Mouse (Mus musculus): ENCODE measurements around the gene Rnase4. TPM values are rescaled to one million over a fixed set of nuclear protein-coding genes. Genes with fewer than 3 reads are reported as not detected.

The Rnase4 gene
- polyA plus RNA-seq (2021; fragmentation: Nextera tagmentation) = 17.0 and 17.2 TPM in 2 replicates
- long read RNA-seq, experiment 1, transcript Rnase4-201 (2 exons, 1,518 nt) = major isoform, 36 of 38 reads
- long read RNA-seq, experiment 1, partial matches to known transcripts = 2 of 38 reads
- long read RNA-seq, experiment 1, other reads (novel, unspliced or antisense) = 0 of 38 reads
- long read RNA-seq, experiment 2, transcript Rnase4-201 (2 exons, 1,518 nt) = major isoform, 15 of 22 reads
- long read RNA-seq, experiment 2, partial matches to known transcripts = 7 of 22 reads
- long read RNA-seq, experiment 2, other reads (novel, unspliced or antisense) = 0 of 22 reads

DNA sequence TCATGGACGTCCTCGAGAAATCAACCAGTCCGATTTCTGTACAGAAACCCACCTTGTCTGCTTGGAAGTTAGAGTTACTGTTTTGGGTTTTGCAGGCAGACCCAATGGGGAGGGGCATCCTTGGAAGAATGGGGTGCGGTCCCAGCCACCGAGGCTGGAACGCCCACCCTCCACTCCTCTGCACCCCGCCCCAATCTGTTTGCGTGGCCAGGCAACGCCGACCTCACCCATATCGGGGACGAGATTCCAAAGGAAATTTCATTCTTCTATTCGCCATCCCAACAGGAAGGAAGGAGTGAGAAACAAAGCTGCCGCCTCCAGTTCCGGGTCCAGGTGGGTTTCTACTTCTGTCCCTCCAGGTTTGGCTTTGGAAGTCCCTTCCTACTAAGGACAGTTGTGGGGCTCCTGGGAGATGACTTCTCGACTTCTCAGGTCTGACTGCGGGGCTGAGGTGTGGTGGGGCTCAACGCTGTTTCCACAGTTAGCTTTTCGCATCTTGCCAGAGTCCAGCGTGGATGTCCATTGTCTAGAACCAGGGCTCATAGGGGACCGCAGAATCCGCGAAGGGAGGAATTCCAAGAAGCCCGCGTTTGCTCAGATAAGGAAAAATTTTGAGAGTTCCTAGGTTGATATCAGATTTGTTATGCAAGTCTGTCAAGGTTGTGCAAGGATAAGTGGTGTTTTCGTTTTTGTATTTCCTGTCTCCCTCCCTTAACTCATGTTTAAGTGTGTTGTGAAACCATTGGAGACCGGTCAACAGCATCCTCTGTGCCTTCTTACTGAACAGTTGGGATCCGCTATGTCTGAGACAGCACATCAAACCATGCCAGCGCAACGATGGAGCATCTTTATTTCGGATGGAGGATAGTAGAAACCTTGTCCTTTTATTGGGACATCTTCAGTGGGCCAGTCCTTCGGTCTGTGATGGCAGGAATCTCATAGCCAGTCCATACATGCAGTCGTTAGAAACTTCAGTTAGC lies at the start of gene Rnase4, which contains the start of gene Ang:
Gene Rnase4, plus strand, starts transcription at position 157 of the 980 bp plus-strand sequence.
Gene Ang, plus strand, starts transcription at position 230 of the 980 bp plus-strand sequence.

DNA sequence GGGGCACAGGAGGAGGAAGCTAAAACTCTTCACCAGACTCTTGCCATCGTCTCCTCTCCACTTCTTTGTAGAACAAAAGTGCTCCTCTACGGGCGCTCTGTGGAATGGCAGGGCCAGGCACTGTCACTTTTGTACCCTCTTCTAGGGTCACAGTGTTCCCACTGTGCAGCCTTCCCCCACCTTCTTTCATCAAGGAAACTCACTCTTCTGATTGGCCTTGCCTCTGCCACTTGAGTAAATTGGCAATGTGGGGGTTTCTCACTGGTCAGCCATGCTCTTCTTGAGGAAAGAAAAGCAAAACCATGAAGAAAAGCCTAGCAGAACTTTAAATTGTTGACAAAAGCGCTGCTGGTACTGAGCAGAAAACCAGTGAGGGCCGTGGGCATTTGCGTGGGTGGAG lies 49.1 kb upstream of the Rnase4 start, which contains the start of gene Rnase9:
Gene Rnase9, minus strand, starts transcription at position 101 of the 400 bp plus-strand sequence.

DNA sequence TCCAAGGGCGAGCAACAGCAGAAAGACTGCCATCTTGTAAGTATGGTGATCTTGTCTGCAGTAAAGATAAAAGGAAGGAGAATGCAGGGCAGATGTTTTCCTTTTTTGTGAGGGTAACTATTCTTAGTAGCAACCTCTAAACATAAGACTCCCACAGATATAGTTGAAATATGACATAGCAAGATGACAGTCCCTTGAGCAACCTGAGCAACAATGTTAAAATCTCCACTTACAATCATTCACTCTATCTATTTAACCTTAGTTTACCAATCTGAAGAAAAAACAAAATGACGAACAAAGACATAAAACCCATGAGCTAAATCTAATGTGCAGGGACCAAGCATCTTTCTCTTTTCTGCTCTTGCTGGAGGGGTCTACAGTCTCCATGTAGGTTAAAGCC lies 40.8 kb upstream of the Rnase4 start, which contains the start of gene Rnase11:
Gene Rnase11, minus strand, starts transcription at position 101 of the 400 bp plus-strand sequence.

DNA sequence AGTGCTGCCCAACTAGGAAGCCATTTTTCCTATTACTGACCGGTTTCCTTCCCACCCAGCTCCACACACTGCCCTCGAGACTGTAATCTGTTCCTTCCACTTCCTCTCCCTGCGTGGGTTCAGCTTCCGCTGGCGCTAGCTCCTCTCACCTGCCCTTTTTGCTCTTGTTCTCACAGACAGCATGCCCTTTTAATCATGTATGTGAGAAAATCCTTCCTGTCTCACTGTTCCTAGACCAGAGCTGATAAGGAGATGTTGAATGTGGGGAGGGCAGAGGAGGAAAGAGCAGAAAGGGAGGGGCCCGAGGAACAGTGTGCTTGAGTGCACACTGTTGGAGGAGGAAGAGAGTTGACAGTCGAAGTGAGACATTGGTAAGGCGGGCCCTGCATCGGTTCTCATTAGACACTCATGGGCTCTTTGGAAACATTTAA lies 33.5 kb upstream of the Rnase4 start, which contains the start of gene Rnase12:
Gene Rnase12, minus strand, starts transcription at position 261 of the 431 bp plus-strand sequence.

DNA sequence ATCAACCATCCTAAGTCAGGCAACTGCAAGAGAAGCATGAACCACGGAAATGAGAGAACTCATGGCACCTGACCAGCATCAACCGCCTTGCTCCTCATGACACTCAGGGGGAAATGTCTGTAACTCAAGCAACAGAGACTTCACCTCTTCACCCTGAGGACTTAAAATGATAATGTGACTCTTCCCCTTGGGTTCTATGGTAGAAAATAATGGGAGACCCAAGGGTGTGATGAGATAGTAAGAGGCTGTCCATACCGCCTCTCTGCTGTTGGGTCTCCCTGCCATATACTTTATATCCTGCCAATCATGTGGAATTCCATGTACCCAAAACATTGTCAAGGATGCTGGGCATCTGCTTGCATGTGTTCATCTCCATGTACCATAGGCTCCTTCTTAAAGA lies 16.5 kb upstream of the Rnase4 start, which contains the start of gene Olfr750:
Gene Olfr750, minus strand, starts transcription at position 101 of the 400 bp plus-strand sequence.

DNA sequence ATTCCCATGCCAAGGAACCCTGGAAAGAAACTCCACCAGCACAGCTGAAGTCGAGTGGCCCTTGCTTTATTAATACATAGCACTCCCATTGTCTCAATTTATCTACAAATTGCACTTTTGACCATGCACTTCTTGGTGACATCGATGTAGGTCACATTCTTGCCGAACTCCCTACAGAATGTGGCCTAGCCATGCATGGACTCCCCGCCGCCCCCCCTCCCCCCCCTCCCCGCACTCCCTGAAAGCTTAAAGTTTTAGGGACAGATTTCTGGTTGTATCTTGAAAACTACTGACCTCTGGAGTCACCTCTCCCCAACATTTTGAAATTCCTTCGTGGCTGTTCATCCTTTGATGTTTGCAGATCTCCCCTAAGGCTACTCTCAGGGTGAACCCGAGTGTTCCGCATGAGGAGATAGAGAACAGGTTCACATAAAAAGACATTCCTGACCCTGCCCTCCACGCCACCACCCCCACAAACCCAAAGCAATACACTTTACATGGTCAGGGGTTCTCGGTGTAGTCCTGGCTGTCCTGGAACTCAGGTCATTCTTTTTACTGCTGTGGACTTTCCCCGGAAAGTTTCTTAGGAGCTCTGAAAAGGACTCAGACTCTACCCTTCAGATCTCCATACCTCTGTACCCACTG lies 23.2 kb downstream of the Rnase4 start, which contains the start of gene Eddm3b:
Gene Eddm3b, plus strand, starts transcription at position 511 of the 645 bp plus-strand sequence.

DNA sequence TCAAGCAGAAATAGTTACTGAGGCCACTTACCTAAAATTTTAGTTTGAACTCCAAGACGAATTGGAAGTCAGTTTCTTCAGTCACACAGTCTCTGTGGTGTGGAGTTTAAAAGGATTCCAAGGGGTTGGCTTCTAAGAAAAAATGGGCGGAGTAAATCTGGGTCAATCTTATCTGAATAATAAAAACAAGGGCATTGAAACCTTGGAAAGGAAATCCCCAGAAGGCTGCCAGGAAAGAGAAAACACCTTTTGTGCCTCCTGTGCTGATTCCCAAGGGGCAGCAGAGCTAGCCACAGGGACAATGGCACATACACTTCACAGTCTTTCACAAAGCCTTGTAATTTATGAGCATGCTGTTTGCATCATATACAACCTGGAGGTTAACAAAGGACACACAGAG lies 55.8 kb downstream of the Rnase4 start, which contains the start of gene Rnase1:
Gene Rnase1, minus strand, starts transcription at position 101 of the 400 bp plus-strand sequence.

Other genes starting within 250 kb of the Rnase4 start
- gene Tep1, start 220.5 kb upstream of the Rnase4 start, polyA plus RNA-seq (2021; fragmentation: Nextera tagmentation) = 1.5 and 2.0 TPM in 2 replicates
- gene Klhl33, start 193.6 kb upstream of the Rnase4 start, polyA plus RNA-seq (2021; fragmentation: Nextera tagmentation) = 0.61 and 0.65 TPM in 2 replicates
- 58.6 and 80.7 TPM in 2 replicates for gene Osgep, start 166.2 kb upstream of the Rnase4 start, polyA plus RNA-seq (2021; fragmentation: Nextera tagmentation)
- gene Apex1, start 166.1 kb upstream of the Rnase4 start, polyA plus RNA-seq (2021; fragmentation: Nextera tagmentation) = 69.3 and 83.9 TPM in 2 replicates
- gene Pip4p1, start 160.2 kb upstream of the Rnase4 start, polyA plus RNA-seq (2021; fragmentation: Nextera tagmentation) = 42.9 and 88.9 TPM in 2 replicates
- gene Pnp, start 160.0 kb upstream of the Rnase4 start, polyA plus RNA-seq (2021; fragmentation: Nextera tagmentation) = 7.8 and 10.7 TPM in 2 replicates
- not detected in 2 replicates for gene Gm49342, start 146.6 kb upstream of the Rnase4 start, polyA plus RNA-seq (2021; fragmentation: Nextera tagmentation)
- gene Pnp2, start 135.1 kb upstream of the Rnase4 start, polyA plus RNA-seq (2021; fragmentation: Nextera tagmentation) = 1.5 and 2.1 TPM in 2 replicates
- 0.09 and 0.13 TPM in 2 replicates for gene Rnase10, start 83.3 kb upstream of the Rnase4 start, polyA plus RNA-seq (2021; fragmentation: Nextera tagmentation)
- gene Rnase9, start 49.2 kb upstream of the Rnase4 start, polyA plus RNA-seq (2021; fragmentation: Nextera tagmentation) = not detected in 2 replicates
- gene Rnase11, start 40.9 kb upstream of the Rnase4 start, polyA plus RNA-seq (2021; fragmentation: Nextera tagmentation) = not detected in 2 replicates
- gene Rnase12, start 33.4 kb upstream of the Rnase4 start, polyA plus RNA-seq (2021; fragmentation: Nextera tagmentation) = not detected in 2 replicates
- gene Olfr750, start 16.6 kb upstream of the Rnase4 start, polyA plus RNA-seq (2021; fragmentation: Nextera tagmentation) = not detected in 2 replicates
- 3.2 and 3.5 TPM in 2 replicates for gene Ang, start 73 bp downstream of the Rnase4 start, polyA plus RNA-seq (2021; fragmentation: Nextera tagmentation)
- not detected in 2 replicates for gene Eddm3b, start 23.3 kb downstream of the Rnase4 start, polyA plus RNA-seq (2021; fragmentation: Nextera tagmentation)
- 0.10 and 0.44 TPM in 2 replicates for gene Rnase6, start 32.8 kb downstream of the Rnase4 start, polyA plus RNA-seq (2021; fragmentation: Nextera tagmentation)
- gene Rnase1, start 55.7 kb downstream of the Rnase4 start, polyA plus RNA-seq (2021; fragmentation: Nextera tagmentation) = 1.2 and 1.7 TPM in 2 replicates
- gene Rnase2b, start 71.2 kb downstream of the Rnase4 start, polyA plus RNA-seq (2021; fragmentation: Nextera tagmentation) = not detected in 2 replicates
- not detected in 2 replicates for gene Ang2, start 108.1 kb downstream of the Rnase4 start, polyA plus RNA-seq (2021; fragmentation: Nextera tagmentation)
- gene Ear14, start 112.3 kb downstream of the Rnase4 start, polyA plus RNA-seq (2021; fragmentation: Nextera tagmentation) = not detected in 2 replicates
- not detected in 2 replicates for gene Rnase2a, start 165.0 kb downstream of the Rnase4 start, polyA plus RNA-seq (2021; fragmentation: Nextera tagmentation)